Mouse (Mus musculus) cerebellum, adult 11-12 months (tissue): Measurements from ENCODE around the gene Spc25.

Experiments
- DNase-seq: peaks from one replicate; pipeline ENCODE4 v3.0.0; 2022

Gene Spc25

GRCm38 (mm10) chr2:69175296-69175695, 30.7 kb downstream of the Spc25 start:
- no peak for DNase-seq

GRCm38 (mm10) chr2:69170395-69171077, 35.5 kb downstream of the Spc25 start:
- no peak for DNase-seq

- no peak for DNase-seq
These were observed 47.1 kb downstream of the Spc25 start for GRCm38 (mm10) chr2:69158907-69159306.

- no peak for DNase-seq
These were observed 49.7 kb downstream of the Spc25 start for GRCm38 (mm10) chr2:69156283-69156682.

- no peak for DNase-seq
These were observed 50.1 kb downstream of the Spc25 start for GRCm38 (mm10) chr2:69155861-69156260.

GRCm38 (mm10) chr2:69150841-69151240, 55.2 kb downstream of the Spc25 start:
- DNase-seq = no peak

- no peak for DNase-seq
These were observed 56.8 kb downstream of the Spc25 start for GRCm38 (mm10) chr2:69149154-69149553.

GRCm38 (mm10) chr2:69148691-69149090, 57.3 kb downstream of the Spc25 start:
- no peak for DNase-seq
